Mouse (Mus musculus): Measurements from ENCODE around the gene Xylt1.

Xylt1 gene

DNA sequence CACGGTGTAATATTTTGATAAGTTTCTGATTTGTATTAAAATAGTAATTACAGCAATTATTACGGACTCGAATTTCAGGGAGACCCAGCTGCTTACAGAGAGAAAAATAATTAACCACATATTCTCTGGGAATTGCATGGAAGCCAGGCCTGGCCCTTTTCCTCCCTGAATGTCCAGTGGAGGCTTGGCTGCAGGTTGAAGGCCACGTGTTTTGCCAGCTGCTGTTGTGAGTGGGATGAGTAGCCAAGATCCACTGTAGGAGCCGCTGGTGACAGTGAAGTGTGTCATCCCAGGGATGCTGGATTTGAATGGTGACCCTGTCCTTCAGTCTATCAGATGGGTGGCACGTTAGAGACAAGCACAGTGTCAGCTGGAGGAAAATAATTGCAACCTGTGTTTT, 14.7 kb downstream of the Xylt1 start:
- DNase-seq: no peak

DNA sequence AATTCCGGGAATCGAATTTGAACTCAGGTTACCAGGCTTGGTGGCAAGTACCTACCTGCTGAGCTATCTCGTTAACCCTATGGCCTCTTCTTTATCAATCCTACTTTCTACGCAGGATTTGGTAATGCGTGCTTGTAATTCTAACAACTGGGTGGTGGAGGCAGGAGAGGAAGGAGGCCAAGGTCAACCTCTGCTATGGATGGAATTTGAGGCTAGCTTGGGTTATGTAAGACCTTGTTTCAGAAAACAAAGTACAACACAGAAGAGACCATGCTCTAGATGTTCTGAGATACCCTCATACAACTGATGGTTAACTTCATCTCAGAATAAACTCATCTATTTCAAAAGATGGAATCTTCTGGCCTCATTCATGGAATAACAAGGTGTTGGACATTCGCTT, 17.1 kb downstream of the Xylt1 start:
- DNase-seq: no peak

DNA sequence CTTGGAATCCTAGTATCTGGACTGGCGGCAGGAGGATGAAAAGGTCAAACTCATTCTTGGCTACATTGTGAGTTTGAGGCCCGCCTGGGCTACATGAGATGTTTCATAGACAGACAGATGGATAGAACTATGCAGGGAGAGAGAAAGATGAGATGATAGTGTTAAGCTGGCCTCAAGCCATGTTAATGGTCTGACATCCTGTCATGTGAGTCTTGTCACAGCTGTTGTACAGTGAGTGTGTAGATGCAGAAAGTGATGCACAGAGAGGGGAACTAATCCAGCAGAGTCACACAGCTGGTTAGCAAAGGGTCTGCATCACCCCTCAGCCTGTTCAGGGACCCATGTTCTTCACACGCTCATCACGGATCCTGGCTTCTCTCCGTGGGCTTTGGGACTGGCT, 19.2 kb downstream of the Xylt1 start:
- no peak for DNase-seq

DNA sequence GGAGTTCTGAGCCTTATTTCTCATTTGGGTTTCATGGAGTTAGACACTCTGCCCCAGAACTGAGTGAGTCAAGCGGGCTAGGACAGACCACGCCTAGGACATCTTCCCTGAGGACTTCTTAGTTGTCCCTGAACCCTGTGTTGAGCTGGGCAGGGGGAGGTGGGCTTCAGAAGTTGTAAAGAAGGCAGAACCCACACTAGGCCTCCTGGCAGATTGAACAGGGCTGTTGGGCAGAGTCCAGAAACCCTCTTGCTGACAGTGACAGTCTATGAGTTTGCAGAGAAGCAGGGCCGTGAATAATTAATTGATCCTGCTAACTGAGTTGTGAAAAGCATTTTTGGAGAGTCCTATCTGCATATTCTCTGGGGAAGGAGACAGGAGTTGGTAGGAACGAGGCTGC, 20.8 kb downstream of the Xylt1 start:
- DNase-seq: no peak

DNA sequence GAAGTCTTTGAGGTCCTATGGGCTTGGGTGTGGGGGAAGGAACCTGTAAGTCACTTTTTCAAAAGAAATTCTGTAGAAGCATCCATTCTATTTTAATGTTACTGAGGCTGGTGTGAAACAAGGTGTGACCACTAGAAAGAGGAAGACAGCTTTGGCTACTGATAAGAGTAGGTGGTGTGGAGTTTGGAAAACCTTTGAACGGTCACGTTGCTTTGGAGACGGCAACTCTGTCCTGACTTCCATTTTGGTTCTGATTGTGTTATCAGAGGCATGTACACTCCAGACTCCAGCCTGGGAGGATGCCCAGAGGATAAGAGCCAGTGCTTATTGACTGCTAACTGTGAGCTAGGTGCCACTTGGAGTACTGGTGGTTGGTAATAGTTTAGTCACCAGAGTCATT, 25.6 kb downstream of the Xylt1 start:
- no peak for DNase-seq

DNA sequence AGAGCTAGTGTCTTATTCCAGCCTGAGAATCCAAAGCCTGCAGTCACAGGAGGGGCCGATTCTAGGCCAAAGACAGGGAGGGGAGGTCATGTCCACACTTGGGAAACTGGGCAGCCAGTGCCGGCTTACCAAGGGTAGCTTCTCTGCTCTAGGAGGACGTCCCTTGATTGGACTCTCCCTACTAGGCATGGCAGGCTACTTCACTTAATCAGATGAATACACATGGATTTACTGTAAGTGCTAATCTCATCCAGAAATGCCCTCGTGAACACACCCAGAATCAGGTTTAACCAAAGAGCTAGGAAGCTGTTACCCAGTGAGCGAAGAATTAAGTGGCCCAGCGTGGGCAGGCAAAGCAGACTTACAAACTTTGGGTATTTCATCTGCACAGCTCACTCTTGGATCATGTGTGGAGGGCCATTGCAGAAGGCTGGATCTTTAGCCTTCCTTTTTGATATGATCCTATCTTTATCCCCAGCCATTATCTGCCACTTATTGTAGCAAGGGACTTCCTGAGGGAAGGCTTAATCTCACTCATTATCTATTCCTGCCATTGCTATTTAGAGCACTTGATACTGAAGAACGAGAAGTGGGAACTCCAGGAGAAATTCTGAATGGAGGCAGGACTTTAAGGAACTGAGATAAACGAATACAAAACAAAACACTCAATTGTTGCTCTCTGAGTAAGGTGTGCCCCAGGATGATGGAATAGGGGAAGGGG, 28.6 kb downstream of the Xylt1 start:
- DNase-seq: no peak

DNA sequence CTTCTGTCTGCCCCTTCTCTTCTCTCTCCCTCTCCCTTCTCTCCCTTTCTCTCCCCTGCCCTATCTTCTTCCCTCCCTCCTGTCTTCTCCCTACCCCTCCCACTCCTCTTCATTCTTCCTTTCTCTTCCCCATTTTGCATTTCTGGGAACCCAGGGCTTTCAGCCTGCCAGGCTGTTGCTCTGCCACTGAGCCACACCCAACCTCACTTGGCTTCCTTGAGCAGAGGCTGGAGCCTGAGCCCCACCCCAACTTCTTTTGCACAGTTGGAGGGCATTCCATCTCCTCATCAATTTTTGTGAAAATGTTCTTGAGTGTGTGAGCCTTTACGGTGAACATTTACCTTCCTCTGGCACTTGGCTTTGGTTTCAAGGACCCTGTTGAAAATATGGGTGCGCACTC, 31.1 kb downstream of the Xylt1 start:
- DNase-seq: no peak

DNA sequence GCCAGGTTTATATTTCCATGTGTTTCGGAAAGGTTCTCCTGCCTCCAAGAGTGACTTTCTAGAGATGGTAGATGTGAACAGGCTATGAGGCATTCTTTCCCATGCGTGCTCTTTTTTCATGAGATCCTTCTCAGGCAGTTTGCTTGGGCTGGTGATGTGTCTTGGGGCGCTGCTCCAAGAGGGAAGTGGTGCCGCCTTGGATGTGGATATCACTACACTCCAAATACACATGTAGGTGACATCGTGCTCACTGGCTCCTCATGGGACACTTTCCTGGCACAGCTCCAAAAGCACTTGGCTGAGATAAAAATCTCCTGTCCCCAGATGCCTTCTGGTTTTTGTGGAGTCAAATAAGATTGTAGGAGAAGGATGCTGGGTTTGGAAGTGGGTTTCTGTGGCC, 31.6 kb downstream of the Xylt1 start:
- DNase-seq: no peak

DNA sequence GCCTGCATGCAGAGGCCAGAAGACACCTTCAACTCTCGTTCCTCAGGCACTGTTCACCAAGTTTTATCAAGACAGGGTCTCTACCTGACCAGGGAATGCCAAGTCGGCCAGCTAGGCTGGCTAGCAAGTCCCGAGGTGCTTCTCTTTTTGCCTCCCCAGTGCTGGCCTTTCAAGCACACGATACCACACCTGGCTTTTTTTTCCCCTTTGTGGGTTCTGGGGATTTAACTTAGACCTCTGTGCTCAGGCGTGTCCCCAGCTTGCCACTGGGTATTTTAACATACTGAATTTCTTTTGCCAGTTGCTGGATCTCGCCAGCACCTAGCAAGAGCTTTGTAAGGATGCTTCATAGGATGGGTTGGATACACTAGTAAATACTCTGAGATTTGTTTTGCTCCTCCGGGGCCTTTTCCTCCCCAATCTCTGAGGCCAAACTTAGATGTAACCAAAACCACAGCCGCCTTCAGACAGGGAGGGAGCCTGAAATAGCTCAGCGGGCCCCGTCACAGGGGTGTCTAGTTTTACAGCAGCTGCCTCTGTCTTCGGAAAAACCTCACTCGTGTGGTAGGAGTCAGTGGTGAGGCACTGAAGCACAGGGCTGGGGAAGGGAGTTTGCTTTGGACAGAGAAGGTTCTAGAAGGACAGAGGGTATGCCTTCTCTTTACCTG, 33.7 kb downstream of the Xylt1 start:
- DNase-seq: peak; percentile 56

DNA sequence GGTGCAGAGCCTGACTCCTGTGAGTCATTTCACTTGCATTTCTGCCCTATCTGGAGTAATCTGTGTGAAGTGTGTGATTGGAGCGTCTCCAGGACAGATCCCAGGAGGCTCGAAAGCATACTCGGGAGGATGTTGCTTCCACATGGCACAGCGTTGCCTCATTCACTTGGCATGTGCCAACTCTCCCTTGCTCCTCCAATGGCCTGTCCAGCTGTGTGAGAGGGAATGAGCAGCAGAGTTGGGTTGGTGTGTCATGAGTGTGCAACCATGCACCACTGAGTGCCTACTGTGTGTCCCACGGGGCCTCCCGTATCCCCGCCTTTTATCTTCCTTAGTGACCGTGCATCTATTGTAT, 34.2 kb downstream of the Xylt1 start:
- no peak for DNase-seq

DNA sequence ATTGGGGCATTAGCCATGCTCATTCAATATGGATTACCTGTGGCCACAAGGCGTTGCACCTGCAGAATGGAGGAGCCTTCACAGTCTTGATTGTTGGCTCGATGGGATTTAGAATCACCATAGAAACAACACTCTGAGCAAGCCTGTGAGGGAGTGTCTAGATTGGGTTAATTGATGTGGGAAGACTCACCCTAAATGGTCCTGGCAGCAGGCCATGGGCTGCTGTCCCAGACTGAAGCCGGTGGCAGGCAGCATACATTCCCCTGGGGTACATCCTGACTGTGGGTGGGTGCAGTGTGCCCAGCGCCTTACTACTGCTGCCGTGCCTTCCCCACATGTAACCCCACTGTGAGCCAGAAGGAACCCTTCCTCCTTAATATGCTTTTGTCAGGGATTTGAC, 38.3 kb downstream of the Xylt1 start:
- no peak for DNase-seq

DNA sequence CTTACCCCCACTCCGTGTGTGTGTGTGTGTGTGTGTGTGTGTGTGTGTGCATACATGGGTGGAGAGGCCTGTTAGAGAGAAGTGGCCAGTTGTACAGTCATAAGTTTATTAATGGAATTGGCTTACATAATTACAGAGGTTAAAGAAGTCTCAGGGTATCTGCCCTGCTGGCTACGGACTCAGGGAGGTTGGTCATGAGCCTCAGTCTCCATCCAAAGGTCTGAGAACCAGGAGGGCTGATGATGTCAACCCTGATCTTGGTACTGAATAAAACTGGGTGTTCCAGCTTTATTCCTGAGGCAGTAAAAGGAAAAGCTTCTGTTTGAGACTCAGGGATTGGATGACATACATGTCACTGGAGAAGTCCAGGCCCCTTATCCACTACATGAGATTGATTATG, 39.1 kb downstream of the Xylt1 start:
- DNase-seq: no peak

DNA sequence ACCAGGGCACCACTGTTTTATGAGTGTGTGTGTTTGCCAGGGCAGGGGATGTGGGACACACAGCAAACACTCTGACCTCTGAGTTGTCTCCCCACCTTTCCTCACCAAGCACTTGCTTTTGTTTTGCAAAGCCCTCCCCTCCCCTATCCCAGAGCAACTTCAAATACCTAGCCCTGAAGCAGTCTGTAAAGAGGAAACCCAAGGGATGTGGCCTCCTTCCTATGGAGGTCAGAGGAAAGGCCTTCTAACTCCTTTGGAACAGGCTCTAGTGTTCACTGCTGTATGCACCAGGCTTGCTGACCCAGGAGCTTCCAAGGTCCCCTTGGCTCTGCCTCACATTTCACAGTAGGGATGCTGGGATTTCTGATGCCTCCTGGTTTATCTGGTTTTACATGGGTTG, 39.5 kb downstream of the Xylt1 start:
- no peak for DNase-seq

DNA sequence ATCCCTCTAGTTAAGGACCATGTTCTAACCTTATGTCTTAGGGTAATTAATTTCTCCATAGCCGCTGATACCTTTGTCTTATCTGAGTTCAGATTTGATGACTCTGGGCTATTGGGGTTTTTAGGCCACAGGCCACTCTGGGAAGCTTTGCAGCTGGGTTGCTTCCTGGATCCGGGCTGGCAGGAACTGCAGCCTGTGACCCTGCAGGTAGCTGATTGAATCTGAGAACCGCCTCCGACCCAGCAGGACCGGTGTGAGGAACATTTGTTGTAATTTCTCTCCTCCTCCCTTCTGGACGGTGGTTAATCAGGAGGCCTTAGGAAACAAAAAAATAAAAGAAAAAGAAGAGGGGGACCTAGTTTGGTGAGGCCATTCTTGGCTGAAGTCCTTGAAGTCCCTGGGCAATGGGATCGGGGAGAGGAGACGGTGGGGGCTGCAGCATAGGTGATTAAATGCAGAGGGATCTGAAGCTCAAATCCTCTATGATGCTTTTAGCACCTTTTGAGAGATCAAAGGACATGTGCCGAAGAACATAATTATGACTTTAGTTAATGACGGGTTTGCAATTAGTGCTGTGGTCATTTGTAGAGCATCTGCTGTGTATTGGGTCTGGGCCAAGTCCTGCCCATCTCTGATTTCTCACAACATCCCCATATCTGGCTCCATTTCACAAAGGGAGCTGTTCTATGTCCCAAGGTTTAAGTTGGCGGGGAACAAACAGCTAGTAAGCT, 40.2 kb downstream of the Xylt1 start:
- DNase-seq: no peak

DNA sequence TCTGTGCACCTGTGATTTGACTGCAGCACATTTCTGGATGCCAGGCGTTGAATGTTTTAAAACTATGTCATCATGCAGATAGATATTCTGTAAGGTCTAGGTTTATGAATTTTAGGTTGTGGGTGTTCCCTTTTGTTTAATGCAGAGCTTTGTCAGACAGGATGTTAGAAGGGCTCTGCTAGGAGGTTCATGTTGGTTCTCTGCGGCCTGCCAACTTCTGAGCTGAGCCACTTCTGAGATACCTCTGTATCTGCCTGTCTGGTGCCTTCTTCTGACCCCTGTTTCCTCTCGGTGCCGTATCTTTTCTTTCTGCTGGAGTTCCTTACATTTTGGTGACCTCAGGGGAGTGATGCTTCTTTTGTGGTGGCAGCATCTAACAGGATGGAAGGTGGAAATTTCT, 44.1 kb downstream of the Xylt1 start:
- DNase-seq: no peak

DNA sequence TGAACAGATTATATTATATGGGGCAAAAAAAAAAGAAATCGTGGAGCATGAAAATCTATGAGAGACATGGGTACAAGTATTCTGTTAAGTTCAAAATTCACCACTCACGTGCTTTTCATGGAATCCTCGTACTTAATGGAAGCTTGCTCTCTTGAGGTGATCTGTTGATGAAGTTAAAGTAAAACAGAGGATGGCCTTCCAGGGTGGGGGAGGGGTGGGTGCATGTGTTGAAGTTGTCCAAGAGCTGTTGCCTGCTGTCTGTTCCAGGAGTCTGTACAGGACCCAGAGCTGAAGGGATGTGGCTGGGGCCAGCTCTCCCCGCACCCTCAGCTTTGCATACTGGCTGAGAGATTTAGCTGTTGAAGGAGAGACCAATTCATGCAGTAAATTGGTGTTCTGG, 45.6 kb downstream of the Xylt1 start:
- no peak for DNase-seq

DNA sequence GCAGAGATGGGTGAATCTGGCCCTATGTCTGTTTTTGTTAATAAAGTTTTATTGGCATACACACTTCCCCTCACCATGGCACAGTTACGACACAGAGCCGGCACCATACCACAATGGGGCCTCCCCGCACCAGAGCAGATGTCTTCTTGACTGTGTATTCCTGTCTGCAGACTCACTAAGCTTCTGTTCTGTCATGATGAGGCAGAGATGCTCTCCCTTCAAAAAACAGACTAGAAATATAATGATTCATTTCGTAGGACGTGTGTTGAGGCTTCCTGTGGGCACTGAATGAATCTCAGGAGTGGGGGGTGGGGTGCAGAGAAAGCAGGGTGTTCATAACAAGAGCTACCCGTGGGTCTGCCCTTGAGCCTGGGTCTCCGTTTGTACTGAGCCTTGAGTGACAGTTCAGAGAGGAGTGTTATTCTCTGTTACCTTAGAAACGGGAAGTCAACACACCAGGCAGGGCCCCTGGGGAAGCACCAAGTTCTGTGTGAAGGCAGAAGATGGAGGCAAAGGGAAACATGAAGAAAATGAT, 48.0 kb downstream of the Xylt1 start:
- peak; percentile 47 for DNase-seq

DNA sequence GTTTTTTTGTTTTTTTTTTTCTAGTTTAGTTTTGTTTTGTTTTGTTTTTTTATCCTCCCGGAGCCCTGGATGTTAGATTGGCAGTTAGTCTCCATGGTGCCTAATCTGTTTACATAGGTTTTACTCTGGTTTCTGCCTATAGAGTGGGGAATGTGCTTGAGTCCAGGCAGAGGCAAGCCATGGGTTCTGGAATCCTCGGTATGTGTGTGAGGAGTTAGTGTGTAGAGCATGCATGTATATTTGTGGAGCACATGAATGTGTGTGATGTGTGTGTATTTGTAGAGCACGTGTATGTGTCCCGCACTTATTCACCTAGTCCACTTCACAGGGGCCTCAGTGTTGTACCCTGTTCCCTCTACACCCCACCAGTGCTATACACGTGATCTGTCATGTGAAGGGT, 48.7 kb downstream of the Xylt1 start:
- no peak for DNase-seq

DNA sequence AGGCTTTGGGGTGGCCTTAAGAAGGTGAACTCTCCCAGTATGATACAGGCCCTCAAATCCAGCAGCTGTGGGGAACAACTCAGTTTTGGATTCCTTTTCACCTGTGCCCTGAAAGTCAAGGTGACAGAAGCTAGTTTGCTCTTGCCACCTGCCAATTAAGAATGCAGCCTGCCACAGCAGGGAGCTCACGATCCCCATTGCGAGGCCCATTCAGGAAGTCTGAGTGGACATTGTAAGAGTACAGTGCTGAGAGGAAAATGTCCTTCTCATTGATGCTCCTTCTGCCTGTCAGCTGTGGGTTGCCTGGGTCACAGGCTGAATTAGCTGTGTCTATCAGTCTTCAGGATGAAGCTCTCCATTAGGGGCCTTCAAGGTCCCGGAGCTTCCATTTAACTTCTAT, 49.1 kb downstream of the Xylt1 start:
- DNase-seq: no peak

DNA sequence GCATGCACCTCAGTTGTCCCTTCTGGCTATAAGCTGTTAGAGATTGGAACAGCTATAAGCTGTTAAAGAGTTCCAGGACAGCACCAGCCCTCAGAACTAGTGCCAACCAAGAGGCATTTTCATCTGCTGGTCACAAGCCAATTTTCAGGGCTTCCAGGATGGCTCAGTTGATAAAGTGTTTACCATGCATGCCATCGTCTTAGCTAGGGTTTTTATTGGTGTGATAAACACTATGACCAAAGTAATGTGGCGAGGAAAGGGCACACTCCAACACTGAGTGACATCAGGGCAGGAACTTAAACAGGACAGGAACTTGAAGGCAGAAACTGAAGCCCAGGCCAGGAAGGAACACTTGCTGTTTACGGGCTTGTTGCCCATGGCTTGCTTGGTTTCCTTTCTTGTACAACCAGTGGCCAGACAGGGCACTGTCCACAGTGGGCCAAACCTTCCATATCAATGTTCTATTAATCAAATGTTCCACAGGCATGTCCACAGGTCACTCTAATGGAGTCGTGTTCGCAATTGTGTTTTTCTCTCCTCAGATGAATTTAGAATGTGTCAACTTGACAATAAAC, 49.7 kb downstream of the Xylt1 start:
- no peak for DNase-seq

DNA sequence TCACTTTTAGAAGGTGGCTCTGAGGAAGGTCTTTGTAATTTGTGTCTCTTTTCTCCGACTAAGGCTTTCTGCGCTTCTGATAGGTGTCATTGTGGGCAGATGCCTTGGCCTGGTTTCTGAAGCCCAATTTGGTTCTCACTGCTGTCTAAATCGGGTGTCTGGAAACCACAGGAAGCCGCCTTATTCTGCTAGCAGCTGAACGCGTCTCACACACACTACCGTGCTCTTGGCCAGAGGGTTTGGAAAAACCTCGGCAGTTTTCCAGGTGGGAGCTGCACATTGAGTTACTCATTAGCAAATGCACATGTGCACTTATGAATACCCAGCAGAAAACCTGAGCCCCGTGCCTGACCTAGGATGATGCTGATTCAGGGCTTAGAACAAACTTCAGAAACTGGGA, 52.9 kb downstream of the Xylt1 start:
- peak; percentile 34 for DNase-seq

DNA sequence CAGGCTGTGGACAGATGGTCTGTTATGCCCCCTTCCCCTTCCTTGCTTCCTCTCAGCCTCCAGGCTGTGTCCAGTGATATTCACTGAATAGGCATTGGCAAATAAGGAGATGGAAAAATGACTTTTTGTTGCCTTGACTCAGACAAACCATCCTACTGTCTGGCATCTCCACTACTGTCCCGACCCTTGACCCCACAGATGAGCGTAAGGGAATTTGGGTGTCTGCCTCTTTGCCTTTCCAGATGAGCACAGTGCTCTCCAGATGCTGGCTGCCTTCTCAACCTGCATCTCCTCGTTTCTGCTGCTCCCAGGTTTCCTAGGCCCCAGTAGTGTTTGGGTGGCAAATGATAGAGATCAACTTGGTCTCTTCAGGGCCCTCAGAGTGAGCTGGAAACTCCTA, 54.3 kb downstream of the Xylt1 start:
- DNase-seq: no peak

DNA sequence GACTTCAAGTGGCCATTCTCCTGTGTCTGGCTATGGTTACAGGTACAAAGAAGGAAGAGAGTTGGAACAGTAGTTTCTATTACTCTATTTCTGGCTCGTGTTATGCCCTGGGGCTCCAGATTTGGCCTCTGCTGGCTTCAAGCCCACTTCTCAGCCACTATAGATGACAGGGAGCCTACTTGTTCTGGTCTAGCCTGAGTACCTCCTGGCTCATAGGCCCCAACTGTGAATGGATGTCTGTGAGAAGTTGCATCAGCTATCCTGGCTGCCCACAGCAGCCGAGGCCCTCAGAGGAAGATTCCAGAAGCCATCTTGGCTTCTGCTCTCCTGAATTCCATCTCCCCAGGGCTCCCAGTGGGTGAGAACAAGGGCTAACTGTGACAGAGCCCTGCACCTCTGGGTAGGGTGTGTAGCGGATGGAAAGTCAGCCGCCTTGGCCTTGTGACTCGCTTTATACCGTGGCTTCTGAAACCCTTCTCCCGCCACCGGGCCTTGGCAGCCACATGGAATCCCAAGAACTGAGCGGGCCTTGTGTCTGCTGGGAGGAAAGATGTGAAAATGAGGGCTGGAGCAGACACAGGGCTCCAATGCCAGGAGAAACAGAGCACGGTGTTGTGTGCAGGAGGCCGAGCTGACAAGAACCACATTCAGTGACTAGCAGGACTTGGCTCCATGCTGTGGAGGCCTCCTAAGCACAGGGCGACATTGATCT, 55.1 kb downstream of the Xylt1 start:
- no peak for DNase-seq
